Mouse (Mus musculus): ENCODE results near the gene Neurl1b. TPM values are rescaled to one million over a fixed set of nuclear protein-coding genes. Genes with fewer than 3 reads are reported as not detected.
A peak's percentile ranks its signal among the peaks of the same experiment; 100 is the strongest.

The Neurl1b gene
- total RNA-seq, 1 experiment from 2014 or later = 2.7 TPM

DNA sequence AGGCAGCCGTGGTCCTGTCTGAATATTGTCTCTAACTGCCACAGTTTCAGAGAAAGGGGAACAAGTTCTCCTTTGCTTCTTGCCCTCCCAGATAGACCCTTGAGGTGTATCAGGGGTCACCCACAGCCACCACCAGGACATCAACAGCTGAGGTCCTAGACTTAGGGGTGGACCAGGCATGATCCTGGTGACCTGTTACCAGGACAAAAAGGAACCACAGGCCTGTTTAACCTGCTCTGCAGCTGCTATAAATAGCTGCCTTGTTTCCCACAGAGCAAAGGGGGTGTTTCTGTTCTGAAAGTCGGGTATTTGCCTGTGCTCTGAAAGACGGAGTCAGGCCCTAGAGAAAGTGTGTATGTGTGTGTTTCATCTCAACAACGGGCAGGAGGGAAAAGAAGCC lies 29.2 kb downstream of the Neurl1b start:
- no peak for ATAC-seq (replicated peaks; ENCODE audit: low read depth, poor library complexity, severe bottlenecking)

DNA sequence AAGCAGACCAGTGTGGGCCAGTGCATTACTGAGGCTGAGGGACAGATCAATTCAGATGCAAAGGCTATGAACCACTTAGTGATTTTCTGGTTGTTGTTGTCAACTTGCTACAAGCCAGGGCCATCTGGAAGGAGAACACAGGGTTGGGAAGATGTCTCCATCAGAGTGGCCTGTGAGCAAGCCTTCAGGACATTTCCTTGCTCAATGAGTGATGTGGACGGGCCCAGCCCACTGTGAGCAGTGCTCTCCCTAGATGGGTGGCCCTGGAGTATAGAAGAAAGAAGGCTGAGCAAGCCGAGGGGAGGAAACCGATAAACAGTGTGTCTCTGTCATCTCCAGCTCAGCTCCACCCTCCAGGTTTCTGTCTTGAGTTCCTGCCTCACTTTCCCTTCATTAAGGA lies 34.8 kb downstream of the Neurl1b start:
- no peak for ATAC-seq (replicated peaks; ENCODE audit: low read depth, poor library complexity, severe bottlenecking)

DNA sequence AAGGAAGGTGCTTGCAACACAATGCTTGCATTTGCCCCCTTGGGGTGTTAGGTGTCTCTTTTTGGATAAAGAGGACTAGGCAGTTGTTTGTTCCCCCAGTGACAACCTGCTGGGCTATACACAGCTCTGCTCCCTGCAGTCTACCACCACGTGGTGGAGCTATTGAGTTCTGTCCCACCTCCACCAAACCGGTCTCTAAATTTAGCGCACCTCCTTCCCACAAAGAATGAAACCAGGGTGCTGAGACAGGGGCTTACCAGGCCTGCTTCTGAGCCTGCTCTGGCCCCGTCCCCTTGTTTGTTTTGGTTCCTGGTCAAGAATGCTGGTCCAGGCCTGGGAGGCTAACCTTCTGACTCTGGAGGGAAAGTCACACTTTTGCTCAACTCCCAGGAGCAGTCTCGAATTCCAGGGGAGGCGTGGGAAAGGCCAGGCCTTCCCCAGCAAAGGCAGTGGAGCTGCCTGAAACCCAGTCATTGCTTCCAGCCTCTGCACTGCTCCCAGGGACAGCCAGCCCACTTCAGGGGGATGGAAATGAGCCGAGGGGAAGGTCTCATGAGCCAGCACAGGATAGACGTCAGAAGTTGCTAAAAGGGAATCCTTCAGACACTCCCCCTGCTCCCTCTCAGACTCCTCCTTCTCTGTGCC lies 37.1 kb downstream of the Neurl1b start:
- peak; percentile 68 for ATAC-seq (replicated peaks; ENCODE audit: low read depth, poor library complexity, severe bottlenecking)

DNA sequence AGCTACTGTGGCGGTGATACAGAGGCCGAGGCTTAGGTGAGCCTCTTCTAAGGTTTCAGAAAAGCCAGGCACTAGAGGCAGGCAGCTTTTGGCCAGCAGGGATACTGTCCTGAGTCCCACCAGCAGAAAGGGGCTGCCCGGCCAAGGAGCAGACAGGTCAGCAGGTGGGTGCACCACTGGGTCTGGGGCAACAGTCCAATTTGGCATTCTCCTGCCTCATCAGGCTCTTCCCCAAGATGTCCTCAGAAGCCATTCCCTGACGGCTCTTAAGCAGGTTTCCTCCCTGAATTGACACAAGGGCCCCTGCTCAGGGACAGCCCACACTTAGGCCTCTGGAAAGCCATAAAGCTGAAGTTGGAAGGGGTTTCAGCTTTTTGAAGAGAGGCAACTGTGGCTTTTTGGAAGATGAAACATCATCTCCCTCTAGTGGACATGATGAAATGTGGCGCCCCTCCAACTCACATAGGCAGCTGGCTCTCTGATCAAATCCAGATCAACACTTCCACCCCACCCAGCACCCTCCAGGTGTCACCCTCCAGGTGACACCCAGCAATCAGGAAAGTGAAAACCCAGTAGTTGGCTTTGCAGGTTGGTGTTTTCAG lies 37.8 kb downstream of the Neurl1b start:
- peak; percentile 63; the same call in 1 of the 2 replicates for ATAC-seq (replicated peaks; ENCODE audit: low read depth, poor library complexity, severe bottlenecking)

DNA sequence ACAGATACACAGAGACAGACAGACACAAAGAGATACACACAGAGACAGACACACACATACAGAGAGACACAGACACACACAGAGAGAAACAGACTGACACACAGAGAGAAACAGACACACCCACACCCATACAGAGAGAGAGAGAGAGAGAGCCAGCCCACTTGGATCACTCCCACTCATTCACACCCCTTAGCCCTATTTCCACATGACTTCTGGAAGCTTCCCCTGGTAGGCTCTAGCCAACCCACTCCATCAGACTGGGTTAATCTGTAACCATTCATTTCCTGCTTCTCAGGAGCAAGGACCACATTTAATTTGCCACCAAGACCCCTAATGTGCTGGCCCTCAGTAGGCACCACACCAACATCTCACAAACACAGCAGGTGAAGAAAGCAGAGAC lies 42.9 kb downstream of the Neurl1b start:
- no peak for ATAC-seq (replicated peaks; ENCODE audit: low read depth, poor library complexity, severe bottlenecking)

DNA sequence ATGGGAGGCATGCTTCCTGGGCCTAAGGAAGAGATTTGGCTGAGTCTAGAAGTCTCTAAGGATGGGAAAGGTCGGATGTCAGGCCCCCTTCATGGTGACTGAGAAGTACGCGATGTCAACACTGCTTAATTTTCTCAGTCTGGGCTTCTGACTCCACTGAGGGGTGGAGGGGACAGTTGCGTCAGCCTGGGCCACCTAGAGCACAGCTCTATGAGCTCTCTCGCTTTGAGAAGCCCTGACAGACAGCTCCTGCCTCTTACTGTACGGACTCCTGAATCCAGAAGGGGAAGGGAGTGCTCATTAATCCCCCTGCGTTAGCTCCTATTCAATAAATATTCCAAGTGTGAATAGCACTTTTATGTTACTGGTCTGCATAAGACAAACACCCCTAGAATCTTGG lies 43.4 kb downstream of the Neurl1b start:
- no peak for ATAC-seq (replicated peaks; ENCODE audit: low read depth, poor library complexity, severe bottlenecking)

DNA sequence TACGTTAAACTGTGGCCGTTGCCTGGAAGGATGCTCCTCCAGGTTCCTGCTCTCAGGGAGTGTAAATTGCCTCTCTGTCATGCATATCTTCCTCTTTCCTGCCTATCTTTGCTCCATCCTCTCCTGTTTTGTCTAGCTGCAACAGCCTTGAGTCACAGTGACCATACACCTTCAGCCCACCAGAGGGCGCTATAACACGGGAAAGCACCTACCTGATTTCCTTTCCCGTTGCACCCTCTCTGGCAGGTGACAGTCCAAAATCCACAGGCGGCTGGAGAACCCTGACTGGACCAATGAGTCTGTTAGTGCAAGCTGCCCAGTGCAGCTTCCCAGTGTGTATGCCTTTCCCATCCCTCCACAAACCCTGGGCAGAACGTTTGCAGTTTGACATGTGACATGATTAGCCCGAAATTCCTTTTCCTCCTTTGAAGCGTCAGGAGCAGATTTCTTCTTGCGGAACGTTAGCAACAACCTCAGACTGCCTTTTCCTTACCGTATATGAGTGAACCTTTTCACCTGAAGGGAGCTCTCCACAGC lies 48.1 kb downstream of the Neurl1b start:
- ATAC-seq (replicated peaks; ENCODE audit: low read depth, poor library complexity, severe bottlenecking) = peak; percentile 66

DNA sequence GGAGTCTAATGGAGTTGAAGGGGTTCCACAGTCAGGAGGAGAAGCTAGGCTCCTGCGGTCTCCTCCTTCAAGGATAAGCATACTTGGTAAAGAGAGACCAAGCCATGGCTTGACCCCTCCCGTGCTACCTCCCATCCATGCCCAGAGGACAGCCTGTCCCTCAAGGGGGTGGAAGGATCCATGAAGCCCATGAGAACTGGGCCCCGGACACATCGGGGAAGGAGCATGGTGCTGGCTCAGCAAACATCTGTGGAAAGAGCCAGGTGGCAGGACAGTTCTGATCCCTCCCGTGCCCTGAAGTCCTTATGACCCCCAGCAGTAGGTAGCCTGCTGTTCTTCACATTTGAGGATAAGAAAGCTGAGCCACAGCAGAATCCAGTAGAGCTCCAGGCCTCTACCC lies 48.8 kb downstream of the Neurl1b start:
- no peak for ATAC-seq (replicated peaks; ENCODE audit: low read depth, poor library complexity, severe bottlenecking)

DNA sequence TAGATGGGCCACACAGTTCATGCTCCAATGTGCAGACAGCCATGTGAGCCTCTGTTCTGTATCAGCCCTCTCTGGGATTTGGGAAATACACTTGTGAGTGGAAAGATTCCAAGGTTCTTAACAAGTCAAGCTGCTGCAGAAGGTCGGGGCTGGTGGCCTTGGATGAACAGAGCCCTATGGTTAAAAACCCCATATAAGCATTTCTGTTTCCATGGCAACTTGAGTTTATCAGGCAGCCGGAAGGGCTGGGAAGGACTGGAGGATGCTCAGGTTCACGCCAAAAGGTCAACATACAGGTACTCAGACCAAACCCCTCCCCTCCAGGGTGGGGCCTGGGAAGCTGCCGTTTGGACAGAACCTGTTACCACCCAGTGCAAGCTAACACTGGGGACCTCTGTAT lies 49.4 kb downstream of the Neurl1b start:
- no peak for ATAC-seq (replicated peaks; ENCODE audit: low read depth, poor library complexity, severe bottlenecking)

DNA sequence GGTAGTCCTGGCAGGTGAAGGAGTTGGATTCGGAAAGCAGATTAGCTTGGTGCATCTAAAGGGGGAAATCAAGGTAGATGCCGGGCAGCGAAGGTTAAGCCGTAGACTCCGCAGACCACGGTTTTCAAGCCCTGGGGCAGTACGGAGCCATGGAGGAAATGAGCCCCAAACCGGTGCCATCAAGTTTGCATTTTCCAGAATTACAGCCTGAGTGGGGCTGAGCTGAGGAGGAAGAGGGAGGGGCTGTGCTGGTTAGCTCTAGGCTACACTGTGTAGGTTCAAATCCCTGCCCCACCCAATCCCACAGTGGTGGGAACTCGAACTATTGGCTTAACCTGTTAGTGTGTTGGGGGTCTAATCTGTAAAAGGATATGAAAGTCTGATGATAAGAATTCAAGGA lies 49.9 kb downstream of the Neurl1b start:
- no peak for ATAC-seq (replicated peaks; ENCODE audit: low read depth, poor library complexity, severe bottlenecking)

DNA sequence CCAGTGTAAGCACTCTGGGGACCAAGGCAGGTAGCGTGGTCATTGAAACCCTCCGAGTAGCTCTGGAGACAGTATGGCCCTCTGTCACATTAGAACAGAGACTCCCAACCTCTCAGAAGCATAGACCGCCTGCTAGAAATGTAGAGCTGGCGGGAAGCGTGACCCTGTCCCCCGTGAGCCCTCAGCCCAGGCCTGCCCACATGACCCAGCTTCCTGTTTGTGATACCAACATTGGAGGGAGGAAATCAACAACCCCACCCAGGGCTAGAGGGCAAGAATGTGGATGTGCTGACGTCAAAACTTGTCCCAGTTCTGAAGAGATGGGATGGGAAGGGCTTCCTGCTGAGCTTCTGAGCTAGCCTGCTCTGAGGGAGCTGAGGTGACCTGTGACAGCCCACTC lies 50.3 kb downstream of the Neurl1b start:
- no peak for ATAC-seq (replicated peaks; ENCODE audit: low read depth, poor library complexity, severe bottlenecking)

DNA sequence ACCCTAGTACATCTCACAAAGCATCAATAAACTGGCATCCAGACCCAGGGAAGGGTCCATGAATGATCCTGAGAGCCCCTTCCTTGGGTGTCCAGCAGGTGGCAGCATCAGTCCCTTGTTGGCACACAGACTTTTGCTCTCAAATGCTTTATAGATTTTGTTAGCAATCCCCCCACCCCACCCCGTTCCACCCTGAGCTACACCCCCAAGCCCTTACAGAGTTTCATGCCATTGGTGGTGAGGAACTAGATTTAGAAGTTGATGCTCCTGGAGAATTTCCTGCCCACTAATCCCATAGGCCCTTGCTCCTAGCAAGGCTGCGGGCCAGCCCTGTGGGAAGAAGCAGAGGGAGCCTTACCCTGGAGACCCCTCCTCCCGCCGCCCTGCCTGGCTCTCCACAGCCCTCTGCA lies 52.1 kb downstream of the Neurl1b start:
- ATAC-seq (replicated peaks; ENCODE audit: low read depth, poor library complexity, severe bottlenecking) = peak; percentile 64

DNA sequence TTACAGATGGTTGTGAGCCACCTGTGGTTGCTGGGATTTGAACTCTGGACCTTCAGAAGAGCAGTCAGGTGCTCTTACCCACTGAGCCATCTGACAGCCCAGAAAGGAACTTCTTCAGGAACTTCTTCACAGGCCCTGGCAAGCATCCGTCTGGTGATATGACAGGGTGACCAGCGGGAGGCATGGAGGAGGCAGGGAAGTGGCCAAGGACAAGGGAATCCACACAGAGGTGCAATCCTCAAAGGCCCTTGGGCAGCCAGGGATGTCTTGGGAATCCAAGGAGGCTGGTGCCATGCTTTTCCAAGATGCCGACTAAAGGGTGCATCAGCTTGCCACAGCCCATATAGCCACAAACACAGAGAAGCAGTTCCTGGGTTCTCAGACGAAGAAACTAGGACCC lies 53.0 kb downstream of the Neurl1b start:
- ATAC-seq (replicated peaks; ENCODE audit: low read depth, poor library complexity, severe bottlenecking) = no peak

DNA sequence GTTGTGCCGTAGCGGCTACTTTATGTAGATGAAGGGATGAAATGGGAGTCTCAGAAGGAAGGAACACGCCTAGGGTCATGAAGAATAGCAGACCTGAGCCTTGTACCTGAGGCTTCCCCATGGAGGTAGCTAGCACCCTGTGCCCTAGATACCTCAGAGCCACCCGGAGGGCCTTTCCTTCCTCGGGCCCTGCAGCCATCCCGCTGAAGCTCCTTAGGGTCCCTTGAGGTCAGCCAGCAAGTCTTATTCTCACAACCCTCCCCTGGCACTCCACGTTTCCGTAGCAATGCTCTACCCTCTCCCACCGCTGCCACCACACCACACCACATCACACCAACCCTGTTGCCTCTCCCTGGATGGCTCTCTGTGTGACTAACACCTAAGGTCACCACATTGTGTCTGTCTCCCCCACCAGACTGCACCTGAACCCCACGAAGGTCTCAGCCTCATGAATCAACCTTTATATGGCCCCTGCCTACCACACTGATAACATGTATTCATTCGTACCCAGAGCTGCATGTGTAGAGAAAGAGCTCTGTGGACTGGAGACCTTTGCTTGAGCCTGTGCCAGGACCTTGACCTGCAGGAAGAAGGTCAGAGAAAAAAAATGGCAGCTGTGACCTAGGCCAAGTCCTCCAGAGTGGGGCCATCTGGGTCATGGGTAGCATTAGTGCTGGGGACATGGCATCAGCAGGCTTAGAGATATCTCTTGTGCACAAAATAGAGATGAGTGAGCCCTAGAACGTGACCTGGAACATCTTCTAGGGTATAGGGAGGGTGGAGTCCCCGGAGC lies 53.7 kb downstream of the Neurl1b start:
- no peak for ATAC-seq (replicated peaks; ENCODE audit: low read depth, poor library complexity, severe bottlenecking)

DNA sequence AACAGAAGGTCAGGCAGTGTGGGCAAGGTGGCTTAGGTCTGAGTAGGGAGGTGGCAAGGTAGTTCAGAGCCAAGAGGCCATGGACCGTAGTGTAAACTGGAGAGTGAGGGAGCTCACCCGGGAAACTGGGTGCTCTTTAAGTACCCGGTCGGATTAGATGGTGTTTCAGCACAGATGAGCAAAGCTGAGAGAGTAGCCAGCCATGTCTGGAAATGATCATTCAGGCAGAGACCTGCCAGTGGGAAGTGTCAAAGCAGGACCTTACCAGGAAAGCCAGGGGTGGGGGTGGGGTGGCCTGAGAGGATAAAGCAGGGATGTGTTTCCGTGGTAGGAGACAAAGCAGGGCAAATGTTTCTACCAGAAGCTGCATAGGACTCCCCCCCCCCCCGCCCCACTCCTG lies 62.2 kb downstream of the Neurl1b start:
- ATAC-seq (replicated peaks; ENCODE audit: low read depth, poor library complexity, severe bottlenecking) = no peak

DNA sequence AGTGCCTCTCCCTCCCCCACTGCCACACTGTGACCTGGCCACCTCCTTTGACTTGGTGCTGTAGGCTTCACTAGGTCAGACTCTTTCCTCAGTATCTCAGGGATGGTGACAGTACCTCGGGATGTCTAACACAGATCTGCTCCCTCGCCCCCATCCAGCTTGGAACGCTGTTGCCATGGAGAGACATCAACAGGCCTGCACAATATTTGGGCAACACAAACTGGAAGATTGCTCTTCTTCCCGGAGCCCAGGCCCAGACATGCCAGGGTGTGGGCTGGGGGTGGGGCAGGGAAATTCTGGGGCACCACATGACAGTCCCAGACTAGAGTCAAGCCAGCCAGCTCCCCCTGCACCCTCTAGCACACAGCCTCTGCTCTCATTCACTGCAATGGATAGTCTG lies 64.0 kb downstream of the Neurl1b start:
- no peak for ATAC-seq (replicated peaks; ENCODE audit: low read depth, poor library complexity, severe bottlenecking)

DNA sequence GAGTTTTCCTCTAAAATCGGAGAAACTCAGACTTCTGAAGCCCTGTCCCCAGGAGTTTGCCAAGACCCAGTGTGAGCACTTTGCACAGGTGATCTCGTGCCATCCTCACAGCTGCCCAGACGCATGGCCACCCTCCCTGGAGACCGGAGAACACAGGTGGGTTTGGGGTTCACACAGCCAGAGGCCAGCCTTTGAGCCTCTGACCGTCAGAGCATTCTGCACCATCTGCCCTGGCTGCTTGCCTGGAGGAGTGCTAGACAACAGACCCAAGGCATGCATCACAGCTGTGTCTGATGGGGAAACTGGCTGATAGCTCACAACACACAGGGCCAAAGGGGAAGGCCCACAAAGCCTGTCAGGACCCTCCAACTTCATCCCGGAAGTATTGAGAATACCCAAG lies 65.0 kb downstream of the Neurl1b start:
- no peak for ATAC-seq (replicated peaks; ENCODE audit: low read depth, poor library complexity, severe bottlenecking)

DNA sequence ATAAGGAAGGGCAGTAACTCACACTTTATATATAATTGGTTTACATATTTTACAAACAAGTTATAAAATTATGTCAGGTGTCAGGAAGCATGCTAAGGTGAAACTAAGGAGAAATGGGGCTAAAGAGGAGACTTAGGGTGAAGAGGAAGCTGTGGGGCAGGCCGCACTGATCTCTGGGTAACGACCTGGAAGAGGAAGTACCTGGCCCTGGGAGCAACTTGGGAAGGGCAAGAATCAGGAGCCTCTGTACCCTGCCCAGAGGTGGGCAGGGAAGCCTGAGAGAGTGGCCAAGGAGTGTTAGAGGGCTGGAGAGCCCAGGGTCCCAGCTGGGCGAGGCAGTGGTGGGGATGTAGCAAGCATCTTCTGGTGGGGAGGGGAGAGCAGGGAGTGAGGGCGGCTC lies 66.3 kb downstream of the Neurl1b start:
- no peak for ATAC-seq (replicated peaks; ENCODE audit: low read depth, poor library complexity, severe bottlenecking)

DNA sequence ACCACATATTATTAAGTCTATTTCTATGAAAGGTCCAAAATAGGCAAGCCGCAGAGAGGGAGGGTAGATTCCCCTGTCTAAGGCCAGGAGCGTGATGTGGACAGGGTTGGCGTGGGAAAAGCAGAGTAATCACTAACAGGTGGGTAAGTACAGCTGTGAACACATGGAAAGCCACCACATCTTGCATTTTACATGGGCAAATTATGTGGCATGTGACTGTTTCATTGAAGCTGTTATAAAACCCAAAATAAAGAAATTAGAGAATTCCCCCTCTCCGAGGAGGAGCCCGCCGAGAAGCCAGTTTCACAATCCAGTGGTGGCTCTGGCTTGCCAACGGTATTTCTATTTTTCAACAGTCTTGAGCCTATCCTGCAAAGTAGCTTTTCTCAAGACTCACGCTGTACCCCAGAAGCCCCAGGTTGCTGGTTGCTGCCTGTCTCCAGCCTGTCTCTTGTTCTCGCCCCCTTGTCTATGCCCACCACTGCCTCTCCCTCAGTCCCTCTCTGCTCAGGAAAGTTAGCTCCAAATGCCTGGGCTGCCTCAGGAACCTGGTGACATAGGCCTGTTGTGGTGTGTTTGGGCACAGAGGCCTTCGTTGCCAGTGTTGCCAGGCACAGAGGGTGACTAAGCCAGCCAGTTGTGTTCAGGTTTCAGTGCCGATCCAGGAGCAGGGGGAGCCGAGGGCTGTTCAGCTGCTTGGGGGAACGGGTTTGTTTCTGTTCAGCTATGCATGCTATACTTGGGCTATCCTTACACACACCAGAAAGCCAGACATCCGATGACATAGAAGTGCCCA lies 70.2 kb downstream of the Neurl1b start:
- ATAC-seq (replicated peaks; ENCODE audit: low read depth, poor library complexity, severe bottlenecking) = no peak

DNA sequence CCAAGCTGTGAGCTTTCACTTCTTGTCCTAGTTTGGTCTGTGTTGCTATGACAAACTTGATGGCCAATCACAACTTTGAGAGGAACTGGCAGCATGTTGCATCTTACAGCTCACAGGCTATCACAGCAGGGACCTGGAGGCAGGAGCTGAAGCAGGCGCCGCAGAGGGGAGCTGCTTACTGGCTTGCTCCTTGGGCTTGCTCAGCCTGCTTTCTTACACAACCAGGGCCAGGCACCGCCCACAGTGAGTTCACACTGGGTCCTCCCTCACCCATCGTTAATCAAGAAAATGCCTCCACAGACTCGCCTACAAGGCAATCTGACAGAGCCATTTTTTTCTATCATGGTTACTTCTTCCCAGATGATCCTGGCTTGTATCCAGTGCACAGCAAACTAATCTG lies 72.6 kb downstream of the Neurl1b start:
- no peak for ATAC-seq (replicated peaks; ENCODE audit: low read depth, poor library complexity, severe bottlenecking)

All from common myeloid progenitor, adult 5-6 weeks (primary cell).